Mouse (Mus musculus) c-Kit-positive CD71-positive TER-119-negative erythroid progenitor cells, embryonic 14.5 days (primary cell): ENCODE measurements around the gene Pnma1.

Source experiments
- DNase-seq: peaks from one replicate; pipeline ENCODE4 v3.0.0-alpha.2; 2013; ENCODE audit warnings: low read depth

Pnma1 gene

GRCm38 (mm10) chr12:84147954-84148621, at the start of gene Pnma1:
Gene Pnma1, minus strand, starts transcription at chr12:84148489.
- peak; percentile 83 for DNase-seq

GRCm38 (mm10) chr12:84195195-84195594, 46.9 kb upstream of the Pnma1 start:
- no peak for DNase-seq

- DNase-seq, result no peak
These were observed 46.3 kb upstream of the Pnma1 start for GRCm38 (mm10) chr12:84194400-84195109.

- DNase-seq, result peak; percentile 89
These were observed 45.5 kb upstream of the Pnma1 start for GRCm38 (mm10) chr12:84193642-84194399.

GRCm38 (mm10) chr12:84192741-84193641, 44.7 kb upstream of the Pnma1 start:
- no peak for DNase-seq

- no peak for DNase-seq
These were observed 44.0 kb upstream of the Pnma1 start for GRCm38 (mm10) chr12:84192280-84192679.

- DNase-seq, result no peak
These were observed 43.5 kb upstream of the Pnma1 start for GRCm38 (mm10) chr12:84191770-84192169.

GRCm38 (mm10) chr12:84191190-84191589, 42.9 kb upstream of the Pnma1 start:
- no peak for DNase-seq

- DNase-seq, result no peak
These were observed 42.0 kb upstream of the Pnma1 start for GRCm38 (mm10) chr12:84190151-84190820.

- DNase-seq, result no peak
These were observed 40.7 kb upstream of the Pnma1 start for GRCm38 (mm10) chr12:84188881-84189444.

GRCm38 (mm10) chr12:84187752-84188601, 39.7 kb upstream of the Pnma1 start:
- no peak for DNase-seq

- DNase-seq, result no peak
These were observed 38.7 kb upstream of the Pnma1 start for GRCm38 (mm10) chr12:84186950-84187349.

- DNase-seq, result no peak
These were observed 38.2 kb upstream of the Pnma1 start for GRCm38 (mm10) chr12:84186536-84186935.

- DNase-seq, result no peak
These were observed 37.3 kb upstream of the Pnma1 start for GRCm38 (mm10) chr12:84185547-84185946.

- DNase-seq, result no peak
These were observed 36.7 kb upstream of the Pnma1 start for GRCm38 (mm10) chr12:84184979-84185378.

GRCm38 (mm10) chr12:84181999-84182398, 33.7 kb upstream of the Pnma1 start:
- no peak for DNase-seq

- DNase-seq, result no peak
These were observed 32.6 kb upstream of the Pnma1 start for GRCm38 (mm10) chr12:84180701-84181435.

GRCm38 (mm10) chr12:84180090-84180489, 31.8 kb upstream of the Pnma1 start:
- DNase-seq, result no peak
